In the genomic region with DNA sequence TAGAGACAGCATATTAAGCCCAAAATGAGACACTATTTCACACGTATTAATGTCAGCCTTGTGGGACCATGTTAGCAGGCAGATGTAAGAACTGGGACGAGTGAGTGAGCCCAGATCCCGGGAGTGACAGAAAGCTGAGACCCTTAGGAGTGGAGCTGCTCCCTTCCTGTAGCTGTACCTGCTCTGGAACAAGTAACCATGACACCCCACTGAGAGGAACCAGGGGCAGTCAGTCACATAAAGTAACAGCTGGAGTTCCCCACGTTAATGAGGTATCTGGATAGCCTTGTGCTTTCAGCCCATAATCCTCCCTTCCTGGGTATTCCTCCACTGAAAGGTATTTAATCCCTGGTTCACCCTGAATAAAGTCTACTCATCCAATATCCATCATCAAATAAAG, we compare ENCODE assay signal across 26 mouse cellular contexts. TPM values are rescaled to one million over a fixed set of nuclear protein-coding genes. Genes with fewer than 3 reads are reported as not detected.
"Had no signal": no experiment of that assay in that cellular context is flagged by ENCODE, and none has a peak within 500 bp of the region (broad histone marks: within the 10 kb centered on the region; RNA-seq: fewer than 3 reads in every experiment).

No protein-coding gene starts in this region.

- H3K9ac ChIP-seq: heart, embryonic 13.5 days; heart, embryonic 15.5 days; hindbrain, embryonic 13.5 days; hindbrain, embryonic 15.5 days; limb, embryonic 12.5 days; liver, embryonic 13.5 days had no signal

- H3K36me3 ChIP-seq: heart, embryonic 13.5 days; heart, embryonic 15.5 days; hindbrain, embryonic 13.5 days; hindbrain, embryonic 15.5 days; limb, embryonic 10.5 days; limb, embryonic 12.5 days; liver, embryonic 13.5 days had no signal

- ATAC-seq: hindbrain, postnatal 0 days; intestine, embryonic 16.5 days had no signal

- H3K4me3 ChIP-seq: heart, adult 2 months; heart, embryonic 13.5 days; heart, embryonic 15.5 days; hindbrain, embryonic 13.5 days; hindbrain, embryonic 15.5 days; left cerebral cortex, adult 2 months; limb, embryonic 10.5 days; limb, embryonic 12.5 days; liver, embryonic 13.5 days had no signal

- H3K4me2 ChIP-seq: heart, embryonic 11.5 days; heart, embryonic 13.5 days; heart, embryonic 15.5 days; hindbrain, embryonic 13.5 days; hindbrain, embryonic 15.5 days; limb, embryonic 12.5 days; liver, embryonic 11.5 days; liver, embryonic 13.5 days had no signal

- DNase-seq: gastrocnemius, postnatal 14 days; gastrocnemius, postnatal 36 days; heart, adult 11 months; heart, adult 2 months; heart, postnatal 14 days; heart, postnatal 36 days; kidney, adult 11 months; kidney, adult 2 months; kidney, adult 9 months; kidney, postnatal 10 days; kidney, postnatal 36 days; layer of hippocampus, adult 9-11 months; liver; liver, embryonic 13.5 days had no signal

- H3K9me3 ChIP-seq: heart, embryonic 15.5 days; hindbrain, embryonic 13.5 days; hindbrain, embryonic 15.5 days; limb, embryonic 10.5 days; limb, embryonic 12.5 days had no signal

- H3K27me3 ChIP-seq: heart, embryonic 13.5 days; heart, embryonic 15.5 days; hindbrain, embryonic 13.5 days; hindbrain, embryonic 15.5 days; limb, embryonic 12.5 days; liver, embryonic 13.5 days had no signal

- H3K27ac ChIP-seq: heart, adult 2 months; heart, embryonic 13.5 days; heart, embryonic 15.5 days; hindbrain, embryonic 13.5 days; hindbrain, embryonic 15.5 days; hindbrain, postnatal 0 days; left cerebral cortex, adult 2 months; limb, embryonic 10.5 days; limb, embryonic 12.5 days; liver, embryonic 13.5 days had no signal

- H3K4me1 ChIP-seq: hindbrain, embryonic 13.5 days; hindbrain, embryonic 15.5 days; limb, embryonic 10.5 days; limb, embryonic 12.5 days had no signal

RNA-seq across cellular contexts. Expression of a gene that starts 41.1 kb away (rescaled TPM):
- total RNA-seq: hematopoietic stem cell, adult 5-6 weeks had no signal
